Mouse (Mus musculus) embryo, embryonic 9.5 days (tissue): ENCODE results near the gene Brd7.

Experiments used
- DNase-seq: peaks from one replicate; pipeline ENCODE4 v3.0.0-alpha.2; 2017; ENCODE audit errors: extremely low spot score

Gene Brd7

GRCm38 (mm10) chr8:88357226-88357933 lies 4.6 kb downstream of the Brd7 start:
- no peak for DNase-seq

GRCm38 (mm10) chr8:88349046-88349445 lies 12.9 kb downstream of the Brd7 start:
- DNase-seq = no peak

GRCm38 (mm10) chr8:88342026-88342425 lies 20.0 kb downstream of the Brd7 start:
- no peak for DNase-seq

- DNase-seq = no peak
These were observed 21.9 kb downstream of the Brd7 start for GRCm38 (mm10) chr8:88339887-88340695.

- DNase-seq = no peak
These were observed 22.8 kb downstream of the Brd7 start for GRCm38 (mm10) chr8:88339221-88339620.

GRCm38 (mm10) chr8:88334975-88335374 lies 27.0 kb downstream of the Brd7 start:
- no peak for DNase-seq

- DNase-seq = no peak
These were observed 27.6 kb downstream of the Brd7 start for GRCm38 (mm10) chr8:88334384-88334783.

- DNase-seq = no peak
These were observed 31.2 kb downstream of the Brd7 start for GRCm38 (mm10) chr8:88330816-88331215.

GRCm38 (mm10) chr8:88328689-88329088 lies 33.3 kb downstream of the Brd7 start:
- DNase-seq = no peak

GRCm38 (mm10) chr8:88326328-88326727 lies 35.7 kb downstream of the Brd7 start:
- no peak for DNase-seq

- no peak for DNase-seq
These were observed 36.2 kb downstream of the Brd7 start for GRCm38 (mm10) chr8:88325795-88326194.

GRCm38 (mm10) chr8:88325251-88325650 lies 36.7 kb downstream of the Brd7 start:
- no peak for DNase-seq

GRCm38 (mm10) chr8:88324760-88325159 lies 37.2 kb downstream of the Brd7 start:
- DNase-seq = no peak

GRCm38 (mm10) chr8:88323523-88323922 lies 38.5 kb downstream of the Brd7 start:
- no peak for DNase-seq

GRCm38 (mm10) chr8:88321387-88321786 lies 40.6 kb downstream of the Brd7 start:
- DNase-seq = no peak

GRCm38 (mm10) chr8:88320134-88320533 lies 41.9 kb downstream of the Brd7 start:
- no peak for DNase-seq

- DNase-seq = no peak
These were observed 43.8 kb downstream of the Brd7 start for GRCm38 (mm10) chr8:88318151-88318550.

GRCm38 (mm10) chr8:88317341-88317740 lies 44.7 kb downstream of the Brd7 start:
- DNase-seq = no peak

- DNase-seq = no peak
These were observed 45.7 kb downstream of the Brd7 start for GRCm38 (mm10) chr8:88316139-88316931.

- no peak for DNase-seq
These were observed 46.7 kb downstream of the Brd7 start for GRCm38 (mm10) chr8:88315302-88315701.

GRCm38 (mm10) chr8:88313991-88314390 lies 48.0 kb downstream of the Brd7 start:
- DNase-seq = no peak

- no peak for DNase-seq
These were observed 49.0 kb downstream of the Brd7 start for GRCm38 (mm10) chr8:88312966-88313365.
